Mouse (Mus musculus) embryonic facial prominence, embryonic 11.5 days (tissue): Measurements from ENCODE around the gene Sugct. TPM values are rescaled to one million over a fixed set of nuclear protein-coding genes. Genes with fewer than 3 reads are reported as not detected.
A peak's percentile ranks its signal among the peaks of the same experiment; 100 is the strongest.

Experiments
- ATAC-seq: fragments of 200-750 bp; cut with Nextera tagmentation; replicated peaks from 2 replicates; pipeline ENCODE4 v1.8.0; 2017; ENCODE audit warnings: low read depth; ENCODE audit not compliant: insufficient number of reproducible peaks, low FRiP score, low TSS enrichment
- DNase-seq: peaks from one replicate; pipeline ENCODE4 v3.0.0-alpha.2; 2015; ENCODE audit warnings: low spot score
- H3K27ac ChIP-seq: fragments of 300-500 bp; sonication (generic); replicated peaks from 2 replicates; pipeline ENCODE4 v1.5.1; 2014; ENCODE audit warnings: mild to moderate bottlenecking, low read depth, low read length, control low read depth
- H3K27me3 ChIP-seq: fragments of 300-500 bp; sonication (generic); 2 replicates; pipeline ENCODE4 v1.6.1; 2014; ENCODE audit warnings: mild to moderate bottlenecking, low read length, moderate library complexity, mixed read lengths; ENCODE audit not compliant: control insufficient read depth, insufficient read depth
- H3K36me3 ChIP-seq: fragments of 300-500 bp; sonication (generic); replicated peaks from 2 replicates; pipeline ENCODE4 v1.6.1; 2014; ENCODE audit warnings: low read depth, mild to moderate bottlenecking, low read length, moderate library complexity, mixed read lengths; ENCODE audit not compliant: control insufficient read depth, insufficient read depth
- H3K4me1 ChIP-seq: fragments of 300-500 bp; sonication (generic); 2 replicates; pipeline ENCODE4 v1.6.1; 2014; ENCODE audit warnings: low read length, mixed read lengths; ENCODE audit not compliant: control insufficient read depth, insufficient read depth
- H3K4me2 ChIP-seq: fragments of 300-500 bp; sonication (generic); 2 replicates; pipeline ENCODE4 v1.6.1; 2014; ENCODE audit warnings: low read depth, mild to moderate bottlenecking, control low read depth, low read length, moderate library complexity
- H3K4me3 ChIP-seq: fragments of 300-500 bp; sonication (generic); 2 replicates; pipeline ENCODE4 v1.5.1; 2014; ENCODE audit warnings: low read depth, low read length, control low read depth
- H3K9ac ChIP-seq: fragments of 300-500 bp; sonication (generic); replicated peaks from 2 replicates; pipeline ENCODE4 v1.6.1; 2014; ENCODE audit warnings: mild to moderate bottlenecking, control low read depth, low read length
- H3K9me3 ChIP-seq: fragments of 300-500 bp; sonication (generic); replicated peaks from 2 replicates; pipeline ENCODE4 v1.6.1; 2016; ENCODE audit warnings: mild to moderate bottlenecking, low read length, inconsistent platforms, mixed read lengths; ENCODE audit not compliant: control insufficient read depth
- WGBS: fragments of 180-500 bp; shearing (Covaris S2); extraction: QIAGEN DNeasy Blood & Tissue Kit; methylation state at CpG from one replicate; pipeline ENCODE4 v1.1.7; 2014; 5-methylcytosine and 5-hydroxymethylcytosine counted together
- polyA plus RNA-seq: library from polyadenylated mRNA; unstranded; fragments of >200 nt; fragmentation: Nextera tagmentation; extraction: Ambion mirVana; gene quantifications from 2 replicates; pipeline ENCODE4 v1.2.1, GENCODE M21; 2014

The Sugct gene
- polyA plus RNA-seq, 1 experiment from 2014 or later, result 5.2 TPM

- Histone ChIP-seq H3K4me3 (no peak overlapping the region), H3K9me3 (no peaks in the 10 kb centered on the region), H3K27ac (no peak overlapping the region), H3K9ac (no peak overlapping the region), H3K4me1 (no peaks in the 10 kb centered on the region), H3K4me2 (no peak overlapping the region), H3K27me3 (no peaks in the 10 kb centered on the region), H3K36me3 (no peaks in the 10 kb centered on the region)
- no peak for DNase-seq
- no peak for ATAC-seq
- 53% methylated on average over 3 of the region's 3 CpGs for WGBS
These were observed 110.0 kb downstream of the Sugct start for GRCm38 (mm10) chr13:17585267-17585913.

DNA sequence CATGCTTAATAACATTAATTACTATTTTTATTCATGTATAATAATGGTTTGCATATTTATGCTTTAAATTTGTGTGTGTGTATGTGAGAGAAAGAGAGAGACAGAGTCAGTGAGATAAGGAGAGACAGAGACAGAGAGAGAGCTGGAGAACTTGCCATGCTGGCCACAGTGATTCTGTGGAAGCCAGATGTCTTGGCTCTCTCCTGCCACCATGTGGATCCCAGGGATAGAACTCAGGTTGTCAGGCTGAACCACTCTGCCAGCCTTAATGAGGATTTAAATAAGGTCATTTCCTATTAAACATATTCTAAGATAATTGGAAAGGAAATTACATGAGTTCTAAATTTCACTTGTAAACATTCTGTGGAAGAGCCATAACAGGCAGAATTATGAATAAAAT is 110.5 kb downstream of the Sugct start:
- peak; percentile 58 for DNase-seq
- Histone ChIP-seq H3K4me1 (no peaks in the 10 kb centered on the region), H3K9me3 (no peaks in the 10 kb centered on the region), H3K36me3 (no peaks in the 10 kb centered on the region), H3K27me3 (no peaks in the 10 kb centered on the region), H3K9ac (no peak overlapping the region), H3K4me2 (no peak overlapping the region), H3K27ac (no peak overlapping the region), H3K4me3 (no peak overlapping the region)
- ATAC-seq, result no peak

- H3K4me3 ChIP-seq, result no peak overlapping the region
- H3K4me1 ChIP-seq, result no peaks in the 10 kb centered on the region
- H3K9ac ChIP-seq, result no peak overlapping the region
- DNase-seq (peak; percentile 63), ATAC-seq (no peak)
- 11% methylated on average over 2 of the region's 2 CpGs for WGBS
- H3K36me3 ChIP-seq, result no peaks in the 10 kb centered on the region
- H3K27ac ChIP-seq, result no peak overlapping the region
- no peaks in the 10 kb centered on the region for H3K9me3 ChIP-seq
- no peak overlapping the region for H3K4me2 ChIP-seq
- no peaks in the 10 kb centered on the region for H3K27me3 ChIP-seq
These were observed 113.7 kb downstream of the Sugct start for GRCm38 (mm10) chr13:17581684-17582083.

DNA sequence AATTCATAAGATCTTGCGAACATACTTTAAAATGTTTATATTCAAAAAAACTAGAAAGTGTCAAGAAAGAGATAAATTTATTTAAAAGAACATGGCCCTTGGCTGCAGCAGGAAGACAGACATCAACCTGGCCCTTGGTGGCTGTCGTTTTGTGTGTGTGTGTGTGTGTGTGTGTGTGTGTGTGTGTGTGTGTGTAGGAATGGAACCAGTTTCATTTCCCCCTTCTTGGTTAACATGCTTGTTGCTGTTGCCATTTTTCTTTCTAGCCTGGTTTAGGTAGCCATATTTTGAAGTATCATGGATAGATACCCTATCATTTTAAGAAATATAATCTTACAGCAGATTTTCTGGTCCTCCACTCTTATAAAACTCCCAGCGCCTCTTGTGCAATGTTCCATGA is 136.0 kb downstream of the Sugct start:
- ATAC-seq, result no peak
- 94% methylated on average over 3 of the region's 3 CpGs for WGBS
- Histone ChIP-seq H3K4me1 (no peaks in the 10 kb centered on the region), H3K4me2 (no peak overlapping the region), H3K4me3 (no peak overlapping the region), H3K27ac (no peak overlapping the region), H3K27me3 (no peaks in the 10 kb centered on the region), H3K9ac (no peak overlapping the region), H3K36me3 (no peaks in the 10 kb centered on the region), H3K9me3 (no peaks in the 10 kb centered on the region)
- no peak for DNase-seq

- 67% methylated on average over 1 of the region's 1 CpGs for WGBS
- ATAC-seq (no peak), DNase-seq (peak; percentile 9)
- H3K9ac ChIP-seq, result no peak overlapping the region
- no peaks in the 10 kb centered on the region for H3K9me3 ChIP-seq
- no peak overlapping the region for H3K27ac ChIP-seq
- no peaks in the 10 kb centered on the region for H3K4me1 ChIP-seq
- no peaks in the 10 kb centered on the region for H3K27me3 ChIP-seq
- H3K4me3 ChIP-seq, result no peak overlapping the region
- no peaks in the 10 kb centered on the region for H3K36me3 ChIP-seq
- no peak overlapping the region for H3K4me2 ChIP-seq
These were observed 159.0 kb downstream of the Sugct start for GRCm38 (mm10) chr13:17536341-17536740.

GRCm38 (mm10) chr13:17534871-17535270 is 160.5 kb downstream of the Sugct start:
- ATAC-seq, result no peak
- Histone ChIP-seq H3K4me1 (no peaks in the 10 kb centered on the region), H3K9me3 (no peaks in the 10 kb centered on the region), H3K27me3 (no peaks in the 10 kb centered on the region), H3K4me2 (no peak overlapping the region), H3K27ac (no peak overlapping the region), H3K9ac (no peak overlapping the region), H3K36me3 (no peaks in the 10 kb centered on the region), H3K4me3 (no peak overlapping the region)
- no peak for DNase-seq
- 63% methylated on average over 4 of the region's 4 CpGs for WGBS

DNA sequence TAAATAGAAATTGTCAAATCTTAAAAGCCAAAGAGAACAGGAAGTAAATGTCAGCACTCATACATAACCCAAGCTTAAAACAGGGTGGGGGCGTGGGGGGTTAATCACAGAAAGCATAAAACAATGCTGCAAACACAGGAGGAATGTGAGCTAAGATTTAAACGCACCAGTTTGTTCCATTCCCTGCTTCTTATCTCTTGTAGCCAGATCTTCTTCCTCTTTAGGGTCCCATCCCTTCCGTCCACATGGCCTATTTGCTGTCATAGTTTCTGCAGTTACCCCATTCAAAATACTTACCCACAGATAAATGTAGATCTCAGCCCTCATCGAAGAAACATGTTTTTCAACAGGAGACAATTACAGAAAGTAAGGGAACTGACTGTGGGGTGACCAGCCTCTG is 160.9 kb downstream of the Sugct start:
- no peak overlapping the region for H3K4me2 ChIP-seq
- no peaks in the 10 kb centered on the region for H3K9me3 ChIP-seq
- H3K4me1 ChIP-seq, result no peaks in the 10 kb centered on the region
- H3K4me3 ChIP-seq, result no peak overlapping the region
- DNase-seq (no peak), ATAC-seq (no peak)
- no peaks in the 10 kb centered on the region for H3K27me3 ChIP-seq
- no peak overlapping the region for H3K27ac ChIP-seq
- no peak overlapping the region for H3K9ac ChIP-seq
- WGBS, result 69% methylated on average over 4 of the region's 4 CpGs
- H3K36me3 ChIP-seq, result no peaks in the 10 kb centered on the region

DNA sequence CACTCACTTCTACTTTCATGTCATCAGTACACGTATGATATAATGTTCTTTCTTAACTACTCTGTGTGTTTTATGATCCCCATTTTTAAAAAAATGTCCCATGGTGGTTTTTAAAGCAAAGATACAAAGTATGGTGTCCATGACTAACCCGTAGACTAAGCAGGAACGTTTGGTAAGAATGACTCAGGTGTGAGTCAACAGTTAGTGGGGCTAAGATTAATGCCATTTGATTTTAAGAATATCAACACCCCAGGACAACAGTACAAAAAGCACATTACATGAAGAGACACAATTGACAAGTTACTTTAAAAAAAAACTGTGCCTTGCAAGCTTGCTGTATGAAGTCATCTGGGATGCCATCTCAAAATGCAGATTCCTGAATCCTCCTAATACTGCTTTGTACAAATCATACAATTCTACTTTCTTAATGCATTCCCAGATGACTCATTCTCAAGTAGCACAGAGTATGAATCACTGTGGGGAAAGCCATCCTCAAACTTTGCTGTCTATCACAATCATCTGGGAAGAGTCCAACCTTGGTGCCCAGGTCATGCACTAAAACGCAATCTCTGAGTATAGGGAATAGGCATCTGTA is 184.1 kb downstream of the Sugct start:
- ATAC-seq, result no peak
- 84% methylated on average over 4 of the region's 4 CpGs for WGBS

More for the DNA sequence above, 184.1 kb downstream of the Sugct start:
- no peak overlapping the region for H3K9ac ChIP-seq
- H3K27ac ChIP-seq, result no peak overlapping the region
- no peak for DNase-seq
- H3K4me2 ChIP-seq, result no peak overlapping the region
- no peaks in the 10 kb centered on the region for H3K27me3 ChIP-seq
- no peaks in the 10 kb centered on the region for H3K9me3 ChIP-seq
- H3K4me3 ChIP-seq, result no peak overlapping the region
- no peaks in the 10 kb centered on the region for H3K36me3 ChIP-seq
- no peaks in the 10 kb centered on the region for H3K4me1 ChIP-seq
